Mouse (Mus musculus) retina, embryonic 14.5 days (tissue): ENCODE measurements around the gene Iqgap2.

ENCODE experiments used
- DNase-seq: peaks from one replicate; pipeline ENCODE4 v3.0.0-alpha.2; 2015; ENCODE audit warnings: low spot score

Iqgap2 gene

DNA sequence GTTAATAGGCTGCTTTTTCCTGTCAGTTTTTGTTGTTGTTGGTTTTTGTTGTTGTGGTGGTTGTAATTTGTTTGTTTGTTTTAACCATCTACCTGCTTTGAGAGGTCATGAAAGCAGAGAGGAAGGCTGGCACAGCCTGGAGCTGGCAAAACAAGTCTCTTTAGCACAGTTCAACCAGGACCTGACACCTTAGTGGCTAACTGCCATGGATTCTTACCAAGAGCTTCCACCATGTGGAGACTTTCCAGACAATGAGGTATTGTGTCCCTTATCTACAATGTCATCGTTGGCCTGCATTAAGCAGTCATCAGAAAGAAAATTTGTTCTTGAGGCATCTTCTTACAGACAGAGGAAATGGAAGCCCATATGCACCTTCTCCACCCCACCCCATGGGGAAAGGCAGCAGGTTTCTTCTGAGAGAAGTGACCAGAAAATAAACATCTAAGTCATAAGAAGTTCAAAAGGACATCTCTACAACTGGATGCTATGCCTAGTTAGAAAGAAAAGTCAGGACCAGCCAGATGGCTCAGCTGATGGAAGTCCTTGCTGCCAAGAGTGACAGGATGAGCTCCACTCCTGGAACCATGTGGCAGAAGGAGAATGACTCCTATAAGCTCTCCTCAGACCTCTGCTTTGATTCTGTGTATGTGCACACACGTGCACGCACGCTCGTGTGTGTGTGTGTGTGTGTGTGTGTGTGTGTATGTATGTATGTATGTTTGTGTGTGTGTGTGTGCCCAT, 113.9 kb downstream of the Iqgap2 start:
- DNase-seq: no peak

DNA sequence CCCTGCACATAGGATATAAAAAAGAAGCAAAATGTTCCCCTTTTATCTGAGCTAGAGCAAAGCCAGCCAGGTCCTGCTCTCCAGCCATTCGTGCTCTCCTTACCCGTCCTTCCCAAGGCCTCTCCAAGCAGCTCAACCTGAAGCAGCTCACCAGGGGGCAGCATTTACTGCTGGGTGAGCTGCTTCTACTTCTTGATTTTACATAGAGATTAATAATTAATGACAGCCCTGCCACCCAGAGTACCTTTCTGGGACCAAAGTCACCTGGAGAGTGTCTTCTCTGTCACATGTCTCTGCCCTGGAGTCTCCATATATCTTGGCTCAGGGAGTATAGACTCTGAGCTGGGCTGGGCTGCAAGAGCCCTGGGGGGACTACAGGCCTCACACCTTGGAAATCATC, 114.5 kb downstream of the Iqgap2 start:
- DNase-seq: peak; percentile 59

DNA sequence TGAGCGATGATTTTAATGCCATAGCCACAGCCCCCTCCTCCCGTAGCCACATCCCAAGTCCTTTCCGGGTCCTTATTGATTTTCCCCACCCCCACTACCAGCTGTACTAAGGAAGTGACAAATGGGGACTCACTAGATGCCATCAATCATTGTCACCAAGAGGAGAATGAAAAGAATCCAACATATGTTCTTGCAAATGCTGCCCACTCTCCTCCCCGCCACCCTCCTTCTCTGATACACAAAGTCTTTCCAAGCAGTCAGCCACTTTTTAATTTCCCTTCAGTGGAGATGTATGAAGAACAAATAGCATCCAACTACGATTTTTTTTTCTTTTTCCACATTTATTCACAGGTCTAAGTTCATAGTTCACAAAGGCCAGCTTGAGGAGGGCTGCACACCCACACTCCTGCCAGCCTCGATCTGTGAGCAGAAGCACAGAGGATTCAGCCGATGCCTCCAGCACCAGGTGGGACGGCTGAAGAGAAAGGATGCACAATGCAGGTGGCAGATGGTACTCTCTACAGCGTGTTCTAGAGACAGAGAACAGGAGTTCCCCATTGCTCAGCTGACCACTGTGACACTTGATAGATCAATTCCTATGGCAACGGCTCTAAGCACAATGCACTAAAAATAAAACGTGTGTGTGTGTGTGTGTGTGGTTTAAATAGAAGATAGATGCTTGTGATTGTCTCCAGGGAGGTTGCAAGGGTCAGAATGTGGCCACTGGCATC, 116.6 kb downstream of the Iqgap2 start:
- peak; percentile 38 for DNase-seq

DNA sequence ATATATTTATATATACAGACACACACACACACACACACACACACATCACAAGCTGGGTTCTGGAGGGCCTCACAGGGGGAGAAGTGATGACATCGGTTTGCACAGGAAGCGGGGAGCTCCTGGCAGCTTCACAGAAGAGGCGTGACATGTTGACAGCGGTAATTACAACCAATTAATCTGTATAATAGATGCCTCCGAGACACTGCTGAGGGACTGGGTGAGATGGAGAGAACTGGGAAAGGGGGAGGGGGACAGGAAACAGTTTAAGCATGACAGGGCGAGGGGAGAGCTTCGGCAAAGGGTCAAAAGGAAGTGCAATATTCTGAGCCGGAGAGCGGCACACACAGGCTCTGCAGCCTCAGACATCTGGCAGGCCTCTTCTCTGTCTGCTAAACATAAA, 126.7 kb downstream of the Iqgap2 start:
- DNase-seq: peak; percentile 76

DNA sequence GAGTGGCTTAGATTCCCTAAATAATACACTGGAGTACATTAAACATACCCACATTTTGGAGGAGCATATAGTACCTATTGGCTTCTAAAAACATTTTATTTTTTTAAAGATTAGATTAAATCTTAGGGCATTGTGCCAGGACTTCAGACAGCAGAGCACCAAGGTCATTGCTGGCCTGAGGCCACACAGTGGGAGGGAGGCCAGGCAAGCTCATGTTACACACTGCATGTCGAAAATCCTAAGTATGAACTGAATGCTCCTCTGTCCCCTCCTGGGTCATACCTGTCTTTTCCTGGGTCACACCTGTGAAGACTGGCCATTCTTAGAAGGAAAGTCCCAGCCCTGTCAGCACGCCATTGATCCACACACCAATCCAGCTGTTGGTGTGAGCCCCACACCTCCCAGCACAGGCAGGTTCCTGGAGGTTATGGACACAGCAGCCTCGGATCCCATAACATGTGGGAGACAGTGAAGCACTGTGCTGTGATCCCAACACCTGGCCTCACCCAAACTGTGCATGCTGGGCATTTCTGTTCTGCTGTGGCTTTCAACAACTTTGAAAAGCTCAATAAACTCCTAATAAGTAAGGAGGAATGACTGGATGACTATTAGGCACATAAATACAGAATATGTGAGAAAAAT, 127.7 kb downstream of the Iqgap2 start:
- no peak for DNase-seq

DNA sequence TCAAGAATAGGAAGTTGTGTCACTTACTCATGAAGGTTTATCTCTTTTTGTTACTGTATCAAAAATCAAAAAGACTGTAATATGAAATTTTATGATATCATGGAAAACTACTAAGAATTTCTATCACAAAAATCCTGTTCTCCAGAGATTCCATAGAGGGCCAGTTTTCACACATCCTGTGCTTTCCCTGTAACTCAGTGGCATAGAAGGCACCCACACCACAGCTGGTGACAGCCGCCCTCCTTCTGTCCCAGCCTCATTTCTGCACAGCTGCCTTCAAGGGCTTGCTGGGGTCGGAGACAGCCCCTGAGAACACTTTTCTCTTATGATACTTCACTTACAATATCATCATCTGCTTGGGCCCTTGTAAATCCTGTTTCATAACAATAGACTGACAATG, 131.9 kb downstream of the Iqgap2 start:
- no peak for DNase-seq

DNA sequence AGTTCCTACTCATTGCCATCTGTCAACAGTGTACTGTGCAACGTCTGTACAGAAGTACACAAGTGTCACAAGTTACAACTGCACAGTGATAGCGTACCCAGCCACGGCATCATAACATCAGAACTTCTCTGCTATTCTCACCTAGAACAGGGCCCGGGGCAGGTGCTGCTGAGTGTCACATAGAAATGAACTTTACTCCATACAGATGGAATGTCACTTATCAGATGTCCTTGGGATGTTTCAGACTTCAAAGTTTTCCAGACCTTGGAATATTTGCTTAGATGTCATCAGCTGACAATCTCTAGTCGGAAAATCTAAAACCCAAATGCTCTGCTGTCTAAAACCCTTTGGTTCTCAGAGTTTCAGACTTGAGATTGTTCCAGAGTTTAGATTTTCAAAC, 137.4 kb downstream of the Iqgap2 start:
- DNase-seq: no peak

DNA sequence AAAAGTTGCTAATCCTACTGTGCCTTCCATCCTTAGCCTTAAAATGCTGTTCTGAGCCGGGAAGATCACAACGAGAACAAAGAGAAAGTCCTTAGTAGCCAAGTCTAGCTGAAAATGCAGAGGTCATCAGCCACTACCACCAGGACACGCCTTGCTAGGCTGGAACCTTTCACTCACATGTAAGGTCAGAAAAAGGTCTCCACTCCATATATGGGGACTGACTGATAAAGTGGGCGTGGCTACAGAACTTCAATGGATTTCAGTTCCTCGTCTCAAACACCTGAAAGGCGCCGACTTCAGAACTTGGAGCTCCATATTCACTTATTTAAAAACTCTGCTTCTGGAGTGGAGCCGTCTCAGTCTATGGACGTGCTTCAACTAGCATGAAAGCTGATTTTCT, 139.3 kb downstream of the Iqgap2 start:
- DNase-seq: no peak

DNA sequence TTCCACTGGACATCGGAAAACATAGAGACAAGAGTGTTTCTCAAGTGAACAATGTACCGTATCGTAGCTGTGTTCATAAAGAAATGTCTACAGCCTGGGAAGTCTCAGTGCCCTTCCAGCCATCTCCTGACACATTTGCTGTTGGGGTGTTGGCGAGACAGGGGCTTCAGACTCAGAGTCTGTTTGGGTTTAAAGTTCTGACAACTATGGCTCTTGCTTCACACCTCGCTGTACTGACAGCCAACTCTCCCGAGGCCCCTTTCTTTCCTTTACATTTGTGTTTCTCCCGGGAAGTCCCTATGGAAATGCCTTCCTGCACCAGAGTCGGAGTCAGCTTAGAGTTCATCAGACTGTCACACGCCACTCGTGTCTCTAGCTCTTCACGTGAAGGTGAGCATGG, 144.2 kb downstream of the Iqgap2 start:
- DNase-seq: no peak

DNA sequence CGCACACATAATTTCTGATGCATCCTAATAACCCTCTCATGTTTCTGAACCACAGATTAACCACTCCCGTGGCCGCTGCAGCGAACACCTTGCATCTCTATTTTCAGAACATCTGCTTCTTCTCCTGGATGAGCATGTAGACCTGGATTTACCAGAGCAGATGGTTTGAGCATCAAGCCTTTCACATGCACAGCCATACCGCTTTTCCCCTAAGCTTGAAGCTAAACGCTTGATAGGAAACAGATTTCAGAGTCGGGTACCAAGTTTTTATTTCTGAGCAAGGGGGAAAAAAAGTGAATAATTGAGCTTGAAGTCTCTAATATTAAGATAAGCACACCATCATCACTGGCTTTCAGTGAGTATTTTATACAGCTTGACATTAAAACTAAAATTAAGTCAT, 144.6 kb downstream of the Iqgap2 start:
- no peak for DNase-seq

DNA sequence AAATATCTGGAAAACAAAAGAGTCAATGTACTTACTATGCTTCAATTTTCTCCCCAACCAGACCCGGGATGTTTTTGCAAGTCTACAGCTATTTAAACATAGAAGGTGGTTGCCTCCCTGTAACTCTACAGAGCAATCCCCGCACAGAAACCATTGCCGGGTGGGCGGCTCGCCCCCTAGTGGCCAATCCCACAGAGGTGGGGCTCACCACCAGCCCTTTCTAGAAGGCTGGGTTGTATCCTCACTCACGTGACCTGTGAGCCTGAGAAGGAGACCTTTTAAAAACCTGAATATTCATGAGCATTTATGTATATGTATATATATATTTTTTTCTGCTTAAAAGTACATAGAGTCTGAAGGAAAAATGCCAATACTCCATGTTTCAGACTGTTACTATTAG, 145.2 kb downstream of the Iqgap2 start:
- peak; percentile 73 for DNase-seq

DNA sequence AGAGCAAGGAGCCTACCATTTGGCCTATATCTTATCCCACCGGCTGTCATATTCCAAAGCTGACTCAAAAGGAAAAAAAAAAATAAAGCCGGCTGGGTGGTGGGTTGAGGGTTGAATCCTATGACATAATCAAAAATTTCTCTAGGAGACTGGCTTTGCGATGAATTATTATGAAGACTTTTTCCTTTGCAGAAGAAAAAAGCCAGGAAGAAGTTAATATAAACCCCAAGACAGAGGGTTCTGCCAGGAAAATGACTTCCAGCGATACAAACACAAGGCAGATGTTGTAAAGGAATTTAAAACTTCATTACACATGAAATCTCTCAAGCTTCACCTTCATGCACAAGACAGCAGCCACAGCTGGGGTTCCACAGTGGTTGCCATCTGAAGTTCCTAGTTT, 146.3 kb downstream of the Iqgap2 start:
- no peak for DNase-seq

DNA sequence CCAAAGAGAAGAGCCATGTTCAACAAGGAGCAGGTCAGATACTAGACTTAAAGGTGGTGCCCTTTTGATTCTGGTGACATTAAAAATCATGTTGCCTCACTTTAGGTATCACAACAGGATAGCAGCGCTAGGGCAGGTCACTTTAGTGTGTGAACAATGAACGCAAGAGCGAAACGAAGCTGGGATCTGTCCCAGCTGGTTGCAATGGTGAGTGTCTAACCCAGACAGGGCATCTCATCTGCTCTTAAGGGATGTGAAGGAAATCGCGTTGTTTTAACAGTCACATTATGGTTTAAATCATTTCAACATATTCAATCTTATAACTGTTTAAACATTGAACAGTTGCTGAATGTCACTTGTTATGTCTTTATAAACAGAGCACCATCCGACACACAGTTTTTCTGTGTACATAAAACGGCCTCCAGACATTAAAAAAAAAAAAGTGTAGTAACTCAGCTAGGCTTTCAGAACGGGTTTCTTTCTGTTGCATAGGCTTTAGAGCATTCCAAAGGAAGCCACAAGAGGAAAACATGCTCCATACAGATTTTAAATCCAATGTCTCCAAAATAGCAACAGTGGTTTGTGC, 148.7 kb downstream of the Iqgap2 start:
- no peak for DNase-seq

DNA sequence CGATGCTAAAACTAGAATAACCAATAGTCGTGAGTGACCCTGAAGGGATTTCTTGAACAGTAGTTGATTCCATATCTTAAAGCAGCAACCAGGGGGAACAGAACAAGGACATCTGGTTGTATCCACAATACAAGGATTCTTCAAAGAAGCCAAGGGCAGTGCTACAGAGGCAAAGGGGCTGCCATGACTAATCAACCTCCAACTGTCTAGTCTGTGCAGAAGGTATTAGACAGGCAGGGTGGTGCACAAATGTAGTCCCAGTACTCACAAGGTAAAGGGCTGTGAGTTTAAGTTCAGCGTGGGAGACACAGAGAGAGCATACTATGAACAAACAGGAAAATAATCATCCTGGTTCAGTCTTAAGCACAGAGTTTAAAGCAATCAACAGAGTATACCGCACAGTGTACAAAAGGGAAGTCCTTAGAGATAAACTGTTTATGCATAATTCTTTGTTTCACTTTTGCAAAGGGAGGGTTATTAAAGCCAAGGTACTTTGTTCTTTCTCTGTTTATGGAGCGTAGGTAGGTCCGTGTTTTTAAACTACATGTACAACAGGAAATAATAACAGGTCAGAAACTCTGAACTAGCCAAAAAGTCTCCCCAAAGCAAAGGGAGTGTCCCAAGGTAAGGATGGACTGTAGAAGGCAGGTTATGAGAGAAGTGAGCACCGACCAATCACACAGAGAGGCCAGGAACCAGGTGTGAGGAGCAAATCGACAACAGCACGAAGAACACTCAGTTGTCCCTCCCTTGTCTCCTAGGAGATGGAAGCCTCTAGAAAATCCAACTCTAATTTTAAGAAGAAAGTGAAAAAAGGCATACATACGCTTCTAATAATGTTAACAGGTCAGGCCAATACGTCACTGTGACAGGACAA, 149.7 kb downstream of the Iqgap2 start:
- no peak for DNase-seq

DNA sequence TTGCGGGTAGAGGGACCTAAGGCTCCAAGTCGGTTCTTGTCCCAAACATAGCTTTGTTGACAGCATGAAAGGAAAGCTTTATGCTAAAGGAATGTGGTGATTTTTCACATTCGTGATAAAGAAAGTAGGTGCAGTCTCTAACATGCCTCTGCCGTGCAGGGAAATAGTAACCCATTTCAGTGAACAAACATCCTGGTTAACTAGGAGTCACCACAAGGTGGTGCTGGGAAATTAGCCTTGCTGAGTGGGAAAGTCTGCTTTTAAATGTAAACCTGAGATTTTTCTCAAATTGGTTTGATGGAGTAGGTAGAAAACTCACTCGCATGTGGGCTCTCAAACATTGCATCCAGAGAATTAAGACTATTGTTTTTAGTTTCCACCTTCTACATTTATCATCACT, 152.1 kb downstream of the Iqgap2 start:
- peak; percentile 26 for DNase-seq

DNA sequence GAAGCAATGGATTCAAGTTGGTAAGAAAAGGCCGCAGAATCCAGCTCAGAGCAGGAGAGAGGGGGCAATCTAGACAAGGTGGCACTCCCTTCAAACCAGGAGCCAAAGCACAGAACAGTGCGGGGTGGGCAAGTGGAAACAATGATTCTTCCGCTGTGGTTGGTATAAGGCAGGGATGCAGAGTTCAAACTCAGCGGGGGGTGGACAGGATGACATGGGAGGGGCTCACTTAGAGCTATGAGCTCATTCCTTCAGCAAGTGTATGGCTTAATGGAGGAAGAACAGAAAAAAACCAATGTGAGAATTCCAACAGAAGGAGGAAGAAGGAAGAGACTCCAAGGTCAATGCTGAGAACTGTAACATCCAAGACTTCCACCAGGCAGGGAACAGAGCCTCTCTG, 161.2 kb downstream of the Iqgap2 start:
- DNase-seq: no peak

DNA sequence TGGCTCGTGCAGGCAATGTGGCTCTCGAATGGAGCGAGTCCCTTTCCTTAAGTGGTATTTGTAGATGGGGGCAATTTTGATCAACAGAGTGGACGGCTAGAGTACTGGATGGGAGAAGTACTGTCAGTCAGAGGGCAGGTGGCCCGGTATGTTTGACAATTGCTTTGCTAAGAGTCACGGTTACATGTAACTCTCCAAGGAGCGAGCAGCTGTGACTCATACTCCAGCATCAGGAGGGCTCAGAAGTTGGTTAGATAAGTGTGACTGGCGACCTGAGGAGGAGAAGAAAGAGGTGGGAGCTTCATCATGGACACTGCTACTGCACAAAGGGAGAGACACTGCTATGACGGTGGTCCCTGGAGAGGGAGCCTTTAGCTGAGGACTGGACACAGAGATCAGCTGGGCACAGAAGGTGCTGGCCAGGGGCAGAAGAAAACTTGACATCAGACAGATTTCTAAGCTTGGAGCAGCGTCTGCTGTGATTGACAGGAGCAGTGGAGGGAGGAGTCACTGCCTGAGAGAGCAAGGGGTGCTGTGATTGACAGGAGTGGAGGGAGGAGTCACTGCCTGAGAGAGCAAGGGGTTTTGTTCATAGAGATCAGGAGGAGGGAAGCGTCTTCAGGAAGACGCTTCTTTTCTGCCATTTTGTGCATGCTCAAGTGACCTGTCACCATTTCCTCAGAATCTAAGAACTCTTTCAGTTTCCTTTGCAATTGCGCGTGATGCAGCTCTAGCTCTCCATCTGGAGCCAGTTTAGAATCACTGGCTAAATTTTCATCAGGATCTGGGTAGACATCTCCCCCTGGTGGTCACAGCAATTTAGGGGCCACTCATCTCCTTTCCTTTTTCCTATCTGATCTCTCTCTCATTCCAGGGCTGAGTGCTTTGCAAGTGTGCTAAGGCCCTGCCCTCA, 172.1 kb downstream of the Iqgap2 start:
- DNase-seq: peak; percentile 81

DNA sequence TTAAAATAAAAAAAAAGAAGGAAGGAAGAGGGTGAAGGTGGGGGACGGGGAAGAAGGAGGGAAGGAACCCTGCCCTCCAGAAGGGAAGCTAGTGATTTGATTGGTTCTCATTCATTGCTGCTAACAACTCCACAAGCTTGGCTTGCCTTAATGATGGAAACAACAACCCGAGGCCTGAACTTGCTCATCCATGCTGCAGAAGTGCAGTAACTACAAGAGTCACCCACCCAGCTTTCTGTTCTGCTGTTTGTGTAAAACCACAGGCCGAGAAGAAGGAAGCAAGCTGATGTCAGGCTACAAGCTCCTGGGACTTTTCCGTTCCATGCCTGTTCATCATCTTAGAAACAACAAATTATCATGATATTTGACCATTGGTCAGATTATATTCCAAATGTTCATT, 176.4 kb downstream of the Iqgap2 start:
- no peak for DNase-seq

DNA sequence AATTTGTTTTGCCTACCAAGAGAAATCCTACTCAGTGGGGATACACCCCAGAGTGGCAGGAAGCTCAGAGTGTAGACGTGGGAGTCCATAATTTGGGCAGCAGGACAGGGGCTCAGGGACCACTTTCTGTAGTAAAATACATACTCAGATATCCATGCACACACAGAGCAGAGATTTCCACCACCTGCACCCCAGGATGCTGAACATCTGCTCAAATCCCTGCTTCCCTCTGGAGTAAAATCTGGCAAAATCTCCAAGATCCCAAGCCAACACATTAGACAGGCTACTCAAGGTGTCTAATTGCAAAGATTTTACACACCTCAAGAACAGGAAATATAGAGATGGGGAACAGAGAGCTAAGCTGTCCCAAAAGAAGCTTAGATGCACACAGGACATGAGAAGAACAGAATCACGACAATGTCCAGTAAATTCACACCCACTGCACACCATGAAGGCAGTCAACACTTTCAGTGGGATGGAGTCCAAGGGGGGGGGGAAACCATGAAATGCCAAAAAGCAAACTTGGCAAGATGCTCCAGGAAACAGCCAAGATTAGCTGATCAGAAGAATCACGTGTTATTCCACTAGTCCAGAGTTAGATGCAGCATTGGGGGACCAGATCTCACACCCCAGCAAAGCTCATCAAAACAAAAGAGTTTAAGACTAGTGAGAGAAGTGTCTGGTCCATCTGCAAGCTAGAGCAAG, 177.3 kb downstream of the Iqgap2 start:
- no peak for DNase-seq

DNA sequence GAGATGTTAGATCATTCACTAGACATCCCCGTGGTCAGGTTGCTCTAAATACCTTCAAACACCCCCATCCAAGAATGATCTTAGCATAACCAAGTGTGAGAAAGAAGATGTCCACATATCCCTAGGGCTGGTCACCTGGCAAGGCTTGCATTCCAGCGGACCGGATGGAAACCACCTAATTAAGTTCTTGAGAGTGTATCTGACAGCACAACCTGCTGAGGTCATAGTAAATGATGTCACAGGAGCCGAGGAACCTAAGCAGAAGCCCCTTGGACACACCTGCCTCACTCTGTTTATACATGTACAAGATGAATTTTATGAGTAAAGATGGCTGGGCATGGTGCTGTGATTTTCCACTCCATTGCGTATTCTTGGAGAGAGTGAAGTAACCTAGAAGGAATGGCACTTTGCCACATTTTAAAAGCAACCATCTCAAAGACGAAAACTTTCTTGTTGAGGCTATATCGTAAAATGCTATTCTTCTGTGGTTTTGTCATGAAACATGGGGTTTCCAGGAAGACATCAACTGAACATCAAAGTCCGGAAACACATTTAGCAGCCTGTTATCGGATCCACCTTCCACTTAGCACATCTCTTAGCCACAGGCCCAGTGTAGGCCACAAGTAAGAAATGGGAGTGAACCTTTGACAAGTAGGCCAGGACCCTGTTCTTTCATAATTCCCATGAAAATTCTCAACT, 179.0 kb downstream of the Iqgap2 start:
- no peak for DNase-seq
